Mouse (Mus musculus) brain, embryonic 14.5 days (tissue): Measurements from ENCODE around the gene Cdkn2d.

Experiments used
- CTCF ChIP-seq: fragments of 200-500 bp; IDR thresholded peaks from 2 replicates; pipeline ENCODE4 v1.5.1; 2012; ENCODE audit warnings: inconsistent platforms, mild to moderate bottlenecking, moderate library complexity, borderline replicate concordance; ENCODE audit not compliant: insufficient read depth, insufficient read length; ENCODE audit errors: extremely low read depth
- POLR2A ChIP-seq: fragments of 200-500 bp; IDR thresholded peaks from 2 replicates; pipeline ENCODE4 v1.6.1; 2012; ENCODE audit warnings: mild to moderate bottlenecking, inconsistent platforms, borderline replicate concordance; ENCODE audit not compliant: poor library complexity, insufficient read depth, insufficient read length, severe bottlenecking; ENCODE audit errors: extremely low read depth

DNA sequence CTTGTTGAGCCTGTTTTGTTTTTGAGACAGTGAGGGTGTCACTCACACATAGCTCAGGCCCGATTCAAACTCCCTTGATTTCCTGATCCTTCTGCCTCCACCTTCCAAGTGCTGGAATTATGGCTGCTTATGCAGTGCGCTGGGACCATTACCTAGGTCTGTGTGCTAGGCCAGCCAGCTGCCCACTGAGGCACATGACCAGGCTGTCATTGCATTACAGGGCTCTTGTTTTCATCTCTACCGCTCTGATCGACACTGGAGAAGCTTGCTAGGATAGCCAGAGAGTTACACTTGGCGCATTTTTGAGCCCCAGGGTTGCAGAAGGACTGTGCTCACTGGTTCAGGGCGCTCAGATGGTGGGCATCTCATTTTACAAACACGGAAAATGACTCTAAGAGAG lies 20.5 kb upstream of the Cdkn2d start:
- TF ChIP-seq CTCF (no peak), POLR2A (no peak)
